Comparison of ENCODE assay signal across 16 mouse cellular contexts in the genomic region with DNA sequence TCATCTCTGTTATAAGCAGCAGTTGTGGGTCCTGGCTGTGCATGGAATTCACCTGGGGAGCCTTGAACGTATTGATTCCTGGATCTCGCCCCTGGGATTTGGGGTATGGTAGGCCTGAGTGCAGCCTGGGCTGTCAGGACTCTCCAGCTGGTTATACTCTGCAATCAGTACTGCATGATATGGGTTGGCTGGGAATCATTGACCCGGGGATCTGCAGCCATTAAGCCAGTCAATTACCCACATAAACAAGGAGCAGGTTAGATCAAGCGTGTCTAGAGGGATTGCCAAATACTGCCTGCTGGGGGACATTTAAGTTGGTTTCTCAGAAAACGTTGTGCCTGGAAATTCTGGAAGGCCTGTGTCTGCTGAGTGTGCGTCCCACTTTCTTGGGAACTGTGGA. TPM values are rescaled to one million over a fixed set of nuclear protein-coding genes. Genes with fewer than 3 reads are reported as not detected.
A peak's percentile ranks its signal among the peaks of the same experiment; 100 is the strongest.
DNase-seq lines count a peak whose midpoint lies in the region; ATAC-seq and TF ChIP-seq lines count a peak whose summit lies in the region.
"Had no signal": no experiment of that assay in that cellular context is flagged by ENCODE, and none has a peak within 500 bp of the region (broad histone marks: within the 10 kb centered on the region; RNA-seq: fewer than 3 reads in every experiment).

No protein-coding gene starts in this region.

- H3K79me2 ChIP-seq in liver, adult 2 months (ENCODE audit: control insufficient read depth, insufficient read depth, low read length) = peaks cover 42% of the 10 kb centered on the region

- H3K27ac ChIP-seq in embryonic facial prominence, embryonic 11.5 days (replicated peaks; ENCODE audit: low read depth, low read length) = no peak overlapping the region
- H3K27ac ChIP-seq in embryonic facial prominence, embryonic 10.5 days (replicated peaks) = no peak overlapping the region
- H3K27ac ChIP-seq in liver, adult 2 months (replicated peaks; ENCODE audit: insufficient read depth, low read depth, low read length) = peak overlapping the region; percentile 78
- H3K27ac ChIP-seq in liver, embryonic 11.5 days (ENCODE audit: low read depth, low read length) = no peak overlapping the region
- H3K27ac ChIP-seq in forebrain, embryonic 13.5 days = no peak overlapping the region
- H3K27ac ChIP-seq: liver, embryonic 14.5 days had no signal

- no peaks in the 10 kb centered on the region for H3K4me1 ChIP-seq in embryonic facial prominence, embryonic 11.5 days (ENCODE audit: control insufficient read depth, insufficient read depth, low read length)
- H3K4me1 ChIP-seq in embryonic facial prominence, embryonic 10.5 days = peaks cover 29% of the 10 kb centered on the region
- peaks cover 45% of the 10 kb centered on the region for H3K4me1 ChIP-seq in liver, adult 2 months (ENCODE audit: control insufficient read depth, insufficient read depth, low read length)
- H3K4me1 ChIP-seq in liver, embryonic 11.5 days (replicated peaks; ENCODE audit: control insufficient read depth, insufficient read depth, low read length) = peaks cover 12% of the 10 kb centered on the region
- H3K4me1 ChIP-seq in forebrain, embryonic 13.5 days = no peaks in the 10 kb centered on the region

- TF ChIP-seq POLR2A in liver, adult 2 months (IDR thresholded peaks at IDR 0.05; ENCODE audit: extremely low read depth, insufficient read depth, low read length) = no peak

- H3K36me3 ChIP-seq in embryonic facial prominence, embryonic 11.5 days (replicated peaks; ENCODE audit: control insufficient read depth, insufficient read depth, low read depth, low read length) = no peaks in the 10 kb centered on the region
- H3K36me3 ChIP-seq in embryonic facial prominence, embryonic 10.5 days (replicated peaks) = no peaks in the 10 kb centered on the region
- H3K36me3 ChIP-seq in liver, adult 2 months (ENCODE audit: control insufficient read depth, insufficient read depth, low read length) = peaks cover 25% of the 10 kb centered on the region
- H3K36me3 ChIP-seq in liver, embryonic 11.5 days (ENCODE audit: control insufficient read depth, insufficient read depth, low read length) = no peaks in the 10 kb centered on the region
- H3K36me3 ChIP-seq in forebrain, embryonic 13.5 days (ENCODE audit: poor library complexity, severe bottlenecking) = no peaks in the 10 kb centered on the region

- no peak overlapping the region for H3K9ac ChIP-seq in embryonic facial prominence, embryonic 11.5 days (replicated peaks; ENCODE audit: low read length)
- H3K9ac ChIP-seq in liver, adult 2 months (ENCODE audit: low read depth, low read length) = no peak overlapping the region; the same call in 1 of the 2 replicates
- H3K9ac ChIP-seq in liver, embryonic 11.5 days (ENCODE audit: low read depth, low read length) = no peak overlapping the region
- H3K9ac ChIP-seq in forebrain, embryonic 13.5 days = no peak overlapping the region
- H3K9ac ChIP-seq: liver, embryonic 14.5 days had no signal

- H3K27me3 ChIP-seq in embryonic facial prominence, embryonic 11.5 days (ENCODE audit: control insufficient read depth, insufficient read depth, low read length) = no peaks in the 10 kb centered on the region
- H3K27me3 ChIP-seq in embryonic facial prominence, embryonic 10.5 days (replicated peaks; ENCODE audit: low read depth, poor library complexity, severe bottlenecking) = no peaks in the 10 kb centered on the region
- H3K27me3 ChIP-seq in liver, adult 2 months (ENCODE audit: control insufficient read depth, insufficient read depth, low read length) = no peaks in the 10 kb centered on the region
- H3K27me3 ChIP-seq in liver, embryonic 11.5 days (replicated peaks; ENCODE audit: control insufficient read depth, insufficient read depth, low read length) = no peaks in the 10 kb centered on the region
- H3K27me3 ChIP-seq in forebrain, embryonic 13.5 days = no peaks in the 10 kb centered on the region

- no peak for TF ChIP-seq CTCF in liver, adult 2 months (IDR thresholded peaks at IDR 0.05; ENCODE audit: low read depth, low read length)

- no peak for ATAC-seq in embryonic facial prominence, embryonic 11.5 days (replicated peaks; ENCODE audit: insufficient number of reproducible peaks, low FRiP score, low TSS enrichment, low read depth)
- no peak for ATAC-seq in liver, embryonic 11.5 days (replicated peaks; ENCODE audit: low FRiP score)
- no peak for ATAC-seq in forebrain, embryonic 13.5 days
- no peak for ATAC-seq in activated CD4-positive, CD25-positive, alpha-beta regulatory T cell, adult 4 months

- WGBS in embryonic facial prominence, embryonic 11.5 days = 51% methylated on average over 6 of the region's 6 CpGs
- 72% methylated on average over 6 of the region's 6 CpGs for WGBS in embryonic facial prominence, embryonic 10.5 days
- 28% methylated on average over 6 of the region's 6 CpGs for WGBS in liver, adult 2 months
- 64% methylated on average over 6 of the region's 6 CpGs for WGBS in liver, embryonic 11.5 days
- WGBS in forebrain, embryonic 13.5 days = 56% methylated on average over 6 of the region's 6 CpGs

- peak; percentile 28 for DNase-seq in embryonic facial prominence, embryonic 11.5 days (ENCODE audit: low spot score)
- no peak for DNase-seq in embryonic facial prominence, embryonic 10.5 days (ENCODE audit: low spot score)
- DNase-seq in liver, adult 2 months (ENCODE audit: extremely low read depth, low read depth, low spot score) = peak; percentile 37
- DNase-seq in liver, embryonic 11.5 days (ENCODE audit: low spot score) = no peak
- peak; percentile 10 to 12 for DNase-seq in kidney, adult 8-10 months
- peak; percentile 34 for DNase-seq in retina, postnatal 1 day
- DNase-seq: adrenal gland, adult 8-10 months; cerebellum, postnatal 36 days; heart, adult 18-20 months; heart, postnatal 14 days; spleen, adult 18-20 months had no signal

- H3K4me2 ChIP-seq in embryonic facial prominence, embryonic 11.5 days (ENCODE audit: low read depth, low read length) = no peak overlapping the region
- no peak overlapping the region for H3K4me2 ChIP-seq in liver, embryonic 11.5 days
- H3K4me2 ChIP-seq in forebrain, embryonic 13.5 days = no peak overlapping the region
- H3K4me2 ChIP-seq: midbrain, embryonic 11.5 days had no signal

- H3K9me3 ChIP-seq in embryonic facial prominence, embryonic 11.5 days (replicated peaks; ENCODE audit: control insufficient read depth, low read length) = no peaks in the 10 kb centered on the region
- no peaks in the 10 kb centered on the region for H3K9me3 ChIP-seq in embryonic facial prominence, embryonic 10.5 days
- no peaks in the 10 kb centered on the region for H3K9me3 ChIP-seq in liver, embryonic 11.5 days (ENCODE audit: control insufficient read depth, low read length)
- no peaks in the 10 kb centered on the region for H3K9me3 ChIP-seq in forebrain, embryonic 13.5 days (replicated peaks)

- H3K4me3 ChIP-seq in embryonic facial prominence, embryonic 11.5 days (ENCODE audit: low read depth, low read length) = no peak overlapping the region
- no peak overlapping the region for H3K4me3 ChIP-seq in embryonic facial prominence, embryonic 10.5 days
- H3K4me3 ChIP-seq in liver, adult 2 months (ENCODE audit: insufficient read depth, low read depth, low read length) = no peak overlapping the region
- H3K4me3 ChIP-seq in liver, embryonic 11.5 days (ENCODE audit: low read depth, low read length) = no peak overlapping the region
- H3K4me3 ChIP-seq in forebrain, embryonic 13.5 days = no peak overlapping the region
- H3K4me3 ChIP-seq: myocyte had no signal

RNA-seq across cellular contexts. Expression of gene Il1r1, which starts 11.8 kb away (rescaled TPM):
- polyA plus RNA-seq in embryonic facial prominence, embryonic 11.5 days (2014; fragmentation: Nextera tagmentation; extraction: Ambion mirVana) = 1.00 and 1.8 TPM in 2 replicates
- 0.45 and 0.62 TPM in 2 replicates for polyA plus RNA-seq in embryonic facial prominence, embryonic 10.5 days (2016; fragmentation: Nextera tagmentation; extraction: Ambion mirVana)
- 9.4 and 16.0 TPM in 2 replicates for total RNA-seq in liver, adult 2 months (2014; rRNA removed)
- 2.0 and 5.5 TPM in 2 replicates for polyA plus RNA-seq in liver, adult 2 months (2012; rRNA removed)
- 22.0 and 23.8 TPM in 2 replicates for polyA plus RNA-seq in liver, embryonic 11.5 days (2014; fragmentation: Nextera tagmentation; extraction: Ambion mirVana)
- polyA plus RNA-seq in forebrain, embryonic 13.5 days (2015; fragmentation: Nextera tagmentation; extraction: Ambion mirVana) = 0.54 and 0.70 TPM in 2 replicates
- under 1 TPM; 0.25 to 0.46 TPM for polyA plus RNA-seq in activated CD4-positive, CD25-positive, alpha-beta regulatory T cell, adult 4 months (2017; shearing (Covaris generic))

Comparison
In these comparisons a context has a peak if more than half of its experiments do, and no peak if none do; other contexts are left out.
1. DNase-seq: peak in embryonic facial prominence, embryonic 11.5 days (single experiment), liver, adult 2 months (single experiment), kidney, adult 8-10 months (2 of 2) and retina, postnatal 1 day (single experiment); none in embryonic facial prominence, embryonic 10.5 days (single experiment) and liver, embryonic 11.5 days (single experiment).